Mouse (Mus musculus): Measurements from ENCODE around the gene Unc13d. TPM values are rescaled to one million over a fixed set of nuclear protein-coding genes. Genes with fewer than 3 reads are reported as not detected.
"Not testable (repeated sequence)": the region's sequence is repeated elsewhere in the genome, so short reads cannot be mapped to it uniquely, and the experiment has no call there.

The Unc13d gene
- polyA plus RNA-seq (2016; fragmentation: Nextera tagmentation; extraction: Ambion mirVana): 2.9 TPM in 2 replicates

DNA sequence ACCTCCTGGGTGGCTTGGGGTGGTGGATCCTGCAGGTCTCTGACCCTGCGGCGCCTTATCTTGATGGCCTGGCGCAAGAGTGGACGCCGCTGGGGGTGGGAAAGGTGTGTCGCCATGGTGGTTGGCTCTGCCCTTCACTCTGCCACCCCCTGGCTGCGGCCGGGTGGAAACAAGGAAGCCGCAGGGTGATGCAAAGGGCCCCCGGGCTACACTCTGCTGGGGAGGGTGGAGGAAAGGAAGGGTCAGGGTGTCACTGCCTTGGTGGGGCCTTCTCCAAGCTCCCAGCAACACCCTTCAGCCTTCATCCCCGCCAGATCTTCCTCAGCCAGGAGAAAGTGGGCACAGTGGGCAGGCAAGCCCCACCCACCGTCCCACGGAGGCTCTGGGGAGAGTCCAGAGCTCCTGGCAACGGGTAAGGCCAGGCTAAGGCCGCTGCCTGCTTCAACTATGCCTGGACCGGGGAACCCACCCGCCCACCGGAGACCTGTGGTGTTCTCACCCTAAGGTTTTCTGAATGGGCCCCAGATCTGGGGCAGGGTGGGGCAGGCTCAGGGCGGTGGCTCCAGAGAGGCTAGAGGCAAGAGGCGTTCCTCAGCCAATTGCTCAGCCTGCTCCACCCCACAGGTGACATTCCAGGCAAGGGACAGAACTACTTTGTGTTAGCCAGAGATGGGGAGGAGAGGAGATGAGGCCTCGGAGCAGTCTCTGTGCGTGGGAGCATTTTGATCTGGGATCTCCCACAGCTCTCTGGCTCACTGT, at the start of gene Unc13d:
Gene Unc13d, minus strand, starts transcription at position 516 of the 759 bp plus-strand sequence.
- Histone ChIP-seq H3K4me1 (peaks cover 68% of the 10 kb centered on the region), H3K4me3 (peak within 1 kb of the TSS; percentile 53), H3K27ac (replicated peaks) (peak within 1 kb of the TSS; percentile 76), H3K9me3 (no peaks in the 10 kb centered on the region), H3K27me3 (replicated peaks; ENCODE audit: low read depth, poor library complexity, severe bottlenecking) (no peaks in the 10 kb centered on the region), H3K36me3 (replicated peaks) (peaks cover 40% of the 10 kb centered on the region)
- no peak for DNase-seq (ENCODE audit: low spot score)
- 65% methylated on average over 22 of the region's 22 CpGs for WGBS

DNA sequence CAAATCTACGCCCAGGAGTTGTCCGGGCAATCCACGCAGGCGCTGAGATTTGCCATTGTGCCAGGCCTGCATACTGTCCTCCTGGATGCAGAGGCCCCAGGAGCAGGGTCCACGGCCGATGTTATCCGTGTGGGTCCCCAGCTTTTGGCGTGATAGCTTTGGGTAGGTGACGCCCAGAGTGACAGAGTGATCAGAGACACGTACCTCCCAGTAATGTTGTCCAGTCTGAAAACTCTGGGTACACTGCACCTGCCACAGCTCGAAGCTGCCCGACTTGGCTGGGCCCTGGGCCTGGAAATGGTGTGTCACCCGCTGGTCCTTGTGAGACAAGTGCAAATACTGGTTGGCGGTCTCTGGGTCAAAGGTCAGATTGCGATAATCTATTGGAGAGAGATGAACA, 48.5 kb upstream of the Unc13d start:
- H3K9me3 ChIP-seq: 0 out of 2 replicates have a peak, but pooled peaks cover 3% of the 10 kb centered on the region
- 95% methylated on average over 15 of the region's 15 CpGs for WGBS

DNA sequence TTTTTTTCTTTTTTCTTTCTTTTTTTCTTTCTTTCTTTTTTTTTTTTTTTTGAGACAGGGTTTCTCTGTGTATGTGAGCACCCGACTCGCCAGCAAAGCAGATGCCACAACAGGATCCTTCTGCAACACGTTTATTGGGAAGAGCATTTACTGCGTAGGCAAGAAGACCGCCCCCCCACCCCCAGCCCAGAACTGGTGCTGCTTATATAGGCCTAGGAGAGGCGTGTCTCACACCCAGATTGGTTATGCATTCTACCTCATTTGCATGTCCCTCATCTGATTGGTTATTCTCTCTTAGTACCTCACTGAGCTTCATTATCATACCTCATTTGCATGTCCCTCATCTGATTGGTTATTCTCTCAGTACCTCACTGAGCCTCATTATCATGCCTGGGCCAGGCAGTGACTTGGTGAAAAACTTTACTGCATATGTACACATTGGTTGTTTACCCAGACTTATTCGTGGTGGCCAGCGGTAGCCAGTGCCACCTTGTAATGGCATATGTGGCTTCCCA, 44.0 kb upstream of the Unc13d start:
- Histone ChIP-seq H3K36me3 (replicated peaks) (peaks cover 12% of the 10 kb centered on the region), H3K4me1 (peaks cover 16% of the 10 kb centered on the region)
- H3K27me3 ChIP-seq (replicated peaks; ENCODE audit: low read depth, poor library complexity, severe bottlenecking); H3K27ac ChIP-seq (replicated peaks); DNase-seq (ENCODE audit: low spot score); H3K9me3 ChIP-seq; H3K4me3 ChIP-seq: not testable (repeated sequence)
- WGBS: 92% methylated on average over 8 of the region's 8 CpGs

More for the DNA sequence above, 48.5 kb upstream of the Unc13d start:
- no peak overlapping the region for H3K4me3 ChIP-seq
- H3K27ac ChIP-seq (replicated peaks): no peak overlapping the region
- H3K36me3 ChIP-seq (replicated peaks): peaks cover 12% of the 10 kb centered on the region
- DNase-seq (ENCODE audit: low spot score): no peak
- peaks cover 43% of the 10 kb centered on the region for H3K4me1 ChIP-seq
- H3K27me3 ChIP-seq (replicated peaks; ENCODE audit: low read depth, poor library complexity, severe bottlenecking): peaks cover 18% of the 10 kb centered on the region

DNA sequence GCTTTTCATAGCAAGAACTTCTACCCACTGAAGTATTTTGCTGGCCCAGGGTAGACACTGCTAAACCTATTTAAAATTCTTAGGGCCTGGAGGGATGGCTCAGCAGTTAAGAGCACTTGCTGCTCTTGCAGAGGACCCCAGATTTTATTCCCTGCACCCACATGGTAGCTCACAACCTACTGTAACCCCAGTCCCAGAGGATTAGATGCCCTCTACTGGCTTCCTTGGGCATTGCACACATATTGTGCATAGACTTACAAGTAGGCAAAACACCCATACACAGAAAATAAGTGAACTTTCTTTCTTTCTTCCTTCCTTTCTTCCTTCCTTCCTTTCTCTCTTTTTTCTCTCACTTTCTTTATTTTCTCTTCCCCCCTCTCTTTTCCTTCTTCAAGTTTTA, 40.1 kb upstream of the Unc13d start:
- Histone ChIP-seq H3K9me3 (no peaks in the 10 kb centered on the region), H3K27ac (replicated peaks) (peak overlapping the region; percentile 68), H3K36me3 (replicated peaks) (no peaks in the 10 kb centered on the region), H3K4me1 (peaks cover 17% of the 10 kb centered on the region), H3K4me3 (no peak overlapping the region), H3K27me3 (replicated peaks; ENCODE audit: low read depth, poor library complexity, severe bottlenecking) (peaks cover 5% of the 10 kb centered on the region)
- no peak for DNase-seq (ENCODE audit: low spot score)

DNA sequence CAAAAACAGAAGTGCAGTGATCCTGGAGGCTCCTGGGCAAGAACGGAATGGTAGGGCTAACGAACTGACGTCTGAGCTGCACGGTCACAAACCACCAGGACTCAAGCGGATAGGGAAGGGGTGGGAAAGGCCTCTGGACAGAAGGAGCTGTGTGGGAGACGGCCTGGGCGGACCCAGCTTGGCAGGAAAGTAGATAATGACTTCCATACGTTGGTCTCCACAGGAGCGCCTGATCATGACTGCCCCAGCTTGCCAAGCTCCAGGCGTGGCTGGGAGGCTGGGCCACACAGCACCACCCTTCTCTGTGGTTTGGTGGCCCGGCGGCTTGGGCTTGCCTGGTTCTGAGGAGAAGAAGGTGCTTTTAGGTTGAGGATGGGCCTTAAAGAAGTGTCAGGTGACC, 39.5 kb upstream of the Unc13d start:
- H3K36me3 ChIP-seq (replicated peaks): no peaks in the 10 kb centered on the region
- peak; percentile 71 for DNase-seq (ENCODE audit: low spot score)
- H3K27me3 ChIP-seq (replicated peaks; ENCODE audit: low read depth, poor library complexity, severe bottlenecking): peaks cover 9% of the 10 kb centered on the region
- H3K27ac ChIP-seq (replicated peaks): peak overlapping the region; percentile 68
- peaks cover 17% of the 10 kb centered on the region for H3K4me1 ChIP-seq
- peak overlapping the region; percentile 23; the same call in 1 of the 2 replicates for H3K4me3 ChIP-seq
- WGBS: 39% methylated on average over 12 of the region's 12 CpGs
- H3K9me3 ChIP-seq: no peaks in the 10 kb centered on the region

DNA sequence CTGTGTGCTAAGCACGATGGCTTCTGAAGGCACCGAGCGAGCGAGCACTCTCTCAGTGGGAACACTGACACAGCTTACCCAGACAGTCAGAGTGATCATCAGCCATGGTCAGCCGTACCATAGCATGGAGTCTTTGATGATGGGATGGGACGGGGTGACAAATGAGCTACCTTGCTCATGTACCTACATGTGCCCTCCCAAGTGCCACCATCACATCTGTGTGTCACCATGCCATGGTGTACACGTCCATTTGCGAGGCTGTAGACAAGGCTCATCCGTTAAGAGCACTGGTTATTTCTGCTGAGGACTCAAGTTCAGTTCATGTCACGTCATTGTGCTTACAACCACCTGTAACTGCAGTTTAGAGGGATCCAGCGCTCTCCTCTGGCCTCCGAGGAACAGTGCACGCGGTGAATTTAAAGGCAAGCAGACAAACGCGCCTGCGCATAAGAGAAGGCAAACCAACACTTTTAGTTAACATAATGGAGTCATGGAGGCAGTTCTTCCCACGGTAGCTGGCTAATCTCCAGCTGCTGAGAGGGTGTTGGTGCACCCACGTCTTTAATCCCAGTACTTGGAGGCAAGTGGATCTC, 33.9 kb upstream of the Unc13d start:
- 83% methylated on average over 19 of the region's 19 CpGs for WGBS
- Histone ChIP-seq H3K4me3 (no peak overlapping the region), H3K4me1 (peaks cover 41% of the 10 kb centered on the region), H3K9me3 (no peaks in the 10 kb centered on the region), H3K36me3 (replicated peaks) (no peaks in the 10 kb centered on the region), H3K27ac (replicated peaks) (no peak overlapping the region), H3K27me3 (replicated peaks; ENCODE audit: low read depth, poor library complexity, severe bottlenecking) (peaks cover 65% of the 10 kb centered on the region)
- no peak for DNase-seq (ENCODE audit: low spot score)

DNA sequence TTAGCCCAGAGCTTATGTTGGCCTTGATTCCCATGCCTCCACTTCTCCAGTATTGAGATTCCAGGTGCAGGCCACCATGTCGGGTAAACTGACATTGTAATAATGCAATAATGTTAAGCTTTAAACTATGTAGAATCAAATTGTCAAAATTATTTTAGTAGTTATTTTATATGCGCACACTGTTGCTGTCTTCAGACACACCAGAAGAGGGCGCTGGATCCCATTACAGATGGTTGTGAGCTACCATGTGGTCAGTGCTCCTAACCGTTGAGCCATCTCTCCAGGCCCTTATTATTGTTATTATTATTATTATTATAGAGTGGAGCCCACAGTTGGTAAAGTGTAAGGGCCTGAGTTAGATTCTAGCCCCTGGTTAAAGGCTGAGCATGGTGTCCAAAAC, 33.3 kb upstream of the Unc13d start:
- 78% methylated on average over 4 of the region's 4 CpGs for WGBS
- Histone ChIP-seq H3K9me3 (no peaks in the 10 kb centered on the region), H3K4me1 (peaks cover 45% of the 10 kb centered on the region), H3K27me3 (replicated peaks; ENCODE audit: low read depth, poor library complexity, severe bottlenecking) (peaks cover 71% of the 10 kb centered on the region), H3K36me3 (replicated peaks) (no peaks in the 10 kb centered on the region), H3K4me3 (no peak overlapping the region), H3K27ac (replicated peaks) (no peak overlapping the region)
- DNase-seq (ENCODE audit: low spot score): no peak

DNA sequence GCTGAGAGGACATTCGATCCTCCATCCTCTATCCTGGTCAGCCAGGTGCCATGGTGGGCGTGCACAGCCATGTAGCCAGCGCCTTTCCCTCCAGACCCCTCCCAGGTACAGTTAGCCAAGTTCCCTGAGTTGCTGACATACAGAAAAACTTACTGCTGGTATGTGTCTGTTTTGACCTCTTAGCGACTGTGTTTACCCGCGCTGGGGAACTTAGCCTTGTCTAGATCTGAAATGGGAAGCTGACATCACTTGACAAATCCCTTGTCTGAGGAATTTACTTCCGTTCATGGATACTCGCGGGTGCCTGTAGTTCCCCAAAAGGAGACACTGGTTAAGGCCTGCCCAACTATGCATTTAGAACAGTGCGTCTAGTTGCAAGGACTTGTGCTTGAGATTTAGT, 32.8 kb upstream of the Unc13d start:
- 28% methylated on average over 10 of the region's 10 CpGs for WGBS

DNA sequence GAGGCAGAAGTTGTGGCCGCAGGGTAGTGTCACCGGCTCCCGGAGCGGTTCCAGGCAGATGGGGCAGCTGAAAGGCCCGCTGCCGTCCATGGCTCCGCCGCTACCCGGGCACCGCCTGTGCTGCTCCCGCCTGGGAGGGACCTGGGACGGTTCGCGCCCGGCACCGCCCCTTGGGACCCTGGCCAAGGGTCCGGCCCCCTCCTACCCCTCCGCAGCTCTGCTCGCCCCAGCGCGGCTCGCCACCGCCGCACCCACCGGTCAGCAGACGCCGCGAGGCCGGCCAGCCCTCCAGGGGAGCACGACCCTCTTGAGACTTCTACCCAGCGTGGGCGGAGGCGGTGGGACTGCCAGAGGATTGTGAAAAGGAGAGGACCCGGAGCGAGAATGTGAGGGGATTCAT, 32.4 kb upstream of the Unc13d start:
- H3K4me1 ChIP-seq: peaks cover 52% of the 10 kb centered on the region
- H3K9me3 ChIP-seq: no peaks in the 10 kb centered on the region
- DNase-seq (ENCODE audit: low spot score): peak; percentile 49
- H3K4me3 ChIP-seq: peak overlapping the region; percentile 55
- WGBS: 3% methylated on average over 35 of the region's 35 CpGs
- H3K36me3 ChIP-seq (replicated peaks): no peaks in the 10 kb centered on the region
- peaks cover 80% of the 10 kb centered on the region for H3K27me3 ChIP-seq (replicated peaks; ENCODE audit: low read depth, poor library complexity, severe bottlenecking)
- peak overlapping the region; percentile 72 for H3K27ac ChIP-seq (replicated peaks)

More for the DNA sequence above, 32.8 kb upstream of the Unc13d start:
- Histone ChIP-seq H3K4me1 (peaks cover 49% of the 10 kb centered on the region), H3K36me3 (replicated peaks) (no peaks in the 10 kb centered on the region), H3K4me3 (peak overlapping the region; percentile 55), H3K27me3 (replicated peaks; ENCODE audit: low read depth, poor library complexity, severe bottlenecking) (peaks cover 76% of the 10 kb centered on the region), H3K9me3 (no peaks in the 10 kb centered on the region), H3K27ac (replicated peaks) (0 out of 2 replicates have a peak overlapping the region, but pooled peaks have one; percentile 72)
- DNase-seq (ENCODE audit: low spot score): no peak

DNA sequence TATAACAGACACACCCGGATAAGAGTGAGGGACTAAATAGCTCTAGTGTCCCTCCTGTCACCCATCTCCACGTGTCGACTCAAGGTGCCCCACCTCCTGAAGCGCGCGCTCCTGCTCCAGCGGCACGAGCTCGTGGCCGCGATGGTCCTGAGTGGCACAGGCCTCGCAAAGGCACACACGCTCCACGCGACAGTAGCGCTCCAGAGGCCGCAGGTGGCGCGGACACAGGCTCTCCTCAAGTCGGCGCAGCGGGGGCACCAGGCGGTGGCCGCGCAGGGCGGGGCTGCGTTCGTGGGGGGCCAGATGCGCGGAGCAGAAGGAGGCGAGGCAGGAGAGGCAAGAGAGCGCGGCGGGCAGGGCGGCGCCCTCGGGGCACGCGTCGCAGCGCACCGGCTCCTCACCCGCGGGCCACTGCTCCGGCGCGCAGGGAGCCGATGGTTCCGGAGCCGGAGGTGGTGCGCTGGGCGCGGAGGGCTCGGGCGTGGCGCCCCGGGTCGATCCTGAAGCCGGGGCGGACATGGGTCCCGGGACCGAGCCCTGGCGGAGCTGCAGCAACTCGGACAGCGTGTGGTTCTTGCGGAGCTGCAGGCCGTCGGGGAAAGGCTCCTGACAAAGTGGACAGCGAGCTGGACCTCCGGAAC, 31.8 kb upstream of the Unc13d start:
- peak overlapping the region; percentile 55 for H3K4me3 ChIP-seq
- peak; percentile 54 for DNase-seq (ENCODE audit: low spot score)
- peaks cover 58% of the 10 kb centered on the region for H3K4me1 ChIP-seq
- no peaks in the 10 kb centered on the region for H3K9me3 ChIP-seq
- 2% methylated on average over 70 of the region's 70 CpGs for WGBS
- peaks cover 83% of the 10 kb centered on the region for H3K27me3 ChIP-seq (replicated peaks; ENCODE audit: low read depth, poor library complexity, severe bottlenecking)
- peak overlapping the region; percentile 72 for H3K27ac ChIP-seq (replicated peaks)
- no peaks in the 10 kb centered on the region for H3K36me3 ChIP-seq (replicated peaks)

DNA sequence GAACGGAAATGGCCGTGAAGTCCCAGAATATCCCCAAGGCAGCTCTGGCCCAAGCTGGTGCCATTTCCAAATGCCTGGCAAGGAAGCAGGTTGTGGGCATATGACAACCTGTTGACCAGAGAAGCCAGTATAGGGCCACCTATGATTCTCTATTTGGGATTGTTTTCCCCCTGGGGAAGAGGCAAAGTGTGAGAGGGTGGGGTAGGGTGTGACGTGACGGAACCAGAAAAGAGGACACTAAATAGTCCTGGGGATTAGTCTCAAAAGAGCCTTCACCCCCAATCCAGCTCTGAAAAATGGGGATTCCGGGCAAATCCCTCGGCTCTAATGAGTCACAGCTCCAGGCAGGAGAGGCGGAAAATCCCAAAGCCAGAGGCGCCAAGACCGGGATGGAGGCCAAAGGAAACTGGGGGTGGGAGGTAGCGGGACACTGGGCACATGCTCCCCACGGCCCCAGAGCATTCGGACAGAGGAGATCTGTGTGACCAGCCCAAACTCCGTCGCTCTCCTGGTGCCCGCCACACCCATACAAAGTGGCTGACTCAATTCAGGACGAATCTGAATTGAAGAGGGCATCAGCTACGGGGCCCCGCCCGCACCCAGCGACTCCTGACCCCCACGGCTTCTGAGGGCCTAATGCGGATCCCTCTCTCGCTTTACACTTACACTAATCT, 30.8 kb upstream of the Unc13d start:
- Histone ChIP-seq H3K4me1 (peaks cover 68% of the 10 kb centered on the region), H3K27ac (replicated peaks) (no peak overlapping the region), H3K9me3 (no peaks in the 10 kb centered on the region), H3K27me3 (replicated peaks; ENCODE audit: low read depth, poor library complexity, severe bottlenecking) (peaks cover 83% of the 10 kb centered on the region), H3K36me3 (replicated peaks) (no peaks in the 10 kb centered on the region), H3K4me3 (peak overlapping the region; percentile 55)
- 5% methylated on average over 23 of the region's 23 CpGs for WGBS
- no peak for DNase-seq (ENCODE audit: low spot score)

DNA sequence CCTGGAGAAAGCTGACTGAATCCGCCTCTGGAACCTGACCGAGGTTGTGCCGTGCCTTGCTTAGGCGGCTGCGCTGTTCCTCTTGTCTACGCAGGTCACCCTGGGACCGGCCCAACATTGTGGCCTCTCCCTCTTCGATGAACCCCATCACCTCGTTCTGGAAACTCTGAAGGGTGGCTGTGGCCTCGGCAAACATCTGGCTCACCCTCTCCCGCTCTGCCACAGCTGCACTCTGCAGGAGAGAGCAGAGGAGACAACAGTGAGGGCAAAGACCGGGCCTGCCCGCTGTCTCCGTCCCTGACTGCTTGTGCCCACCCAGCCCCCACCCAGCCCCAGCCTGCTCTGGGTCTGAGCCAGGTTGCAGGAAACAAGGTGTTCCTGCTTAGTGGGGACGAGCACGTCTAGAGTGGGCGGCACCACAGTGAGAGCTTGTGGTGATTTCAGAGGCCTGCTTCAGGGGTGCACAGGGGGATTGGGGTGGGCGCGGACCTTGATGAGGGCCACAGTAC, 30.1 kb upstream of the Unc13d start:
- Histone ChIP-seq H3K27ac (replicated peaks) (peak overlapping the region; percentile 54; the same call in 1 of the 2 replicates), H3K4me1 (peaks cover 75% of the 10 kb centered on the region), H3K27me3 (replicated peaks; ENCODE audit: low read depth, poor library complexity, severe bottlenecking) (peaks cover 79% of the 10 kb centered on the region), H3K36me3 (replicated peaks) (no peaks in the 10 kb centered on the region), H3K9me3 (no peaks in the 10 kb centered on the region), H3K4me3 (peak overlapping the region; percentile 44)
- no peak for DNase-seq (ENCODE audit: low spot score)
- WGBS: 7% methylated on average over 19 of the region's 19 CpGs
